Mouse (Mus musculus) naive thymus-derived CD4-positive, alpha-beta T cell, adult 2 months (primary cell): ENCODE results near the gene Plbd1.

ENCODE experiments used
- DNase-seq: peaks from one replicate; pipeline ENCODE4 v3.0.0-alpha.2; 2011; ENCODE audit warnings: low read depth

The Plbd1 gene

DNA sequence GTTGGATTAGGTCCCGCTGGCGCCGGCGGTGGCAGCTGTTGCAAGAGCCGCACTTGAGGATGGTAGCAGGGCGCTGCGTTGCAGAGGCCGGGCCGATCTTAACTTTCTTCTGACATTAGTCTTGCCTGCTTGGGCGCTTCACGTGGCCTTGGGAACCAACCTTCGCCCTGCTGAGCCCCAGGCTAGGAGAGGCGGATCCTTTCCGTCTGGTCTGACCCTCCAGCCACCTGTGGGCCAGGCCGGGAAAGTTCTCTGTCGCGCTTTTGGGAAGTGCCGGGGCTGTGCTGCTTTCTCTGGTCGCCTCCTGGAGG is at the start of gene Plbd1:
Gene Plbd1 (minus strand): TSS at position 223 of the 311 bp plus-strand sequence.
- no peak for DNase-seq

DNA sequence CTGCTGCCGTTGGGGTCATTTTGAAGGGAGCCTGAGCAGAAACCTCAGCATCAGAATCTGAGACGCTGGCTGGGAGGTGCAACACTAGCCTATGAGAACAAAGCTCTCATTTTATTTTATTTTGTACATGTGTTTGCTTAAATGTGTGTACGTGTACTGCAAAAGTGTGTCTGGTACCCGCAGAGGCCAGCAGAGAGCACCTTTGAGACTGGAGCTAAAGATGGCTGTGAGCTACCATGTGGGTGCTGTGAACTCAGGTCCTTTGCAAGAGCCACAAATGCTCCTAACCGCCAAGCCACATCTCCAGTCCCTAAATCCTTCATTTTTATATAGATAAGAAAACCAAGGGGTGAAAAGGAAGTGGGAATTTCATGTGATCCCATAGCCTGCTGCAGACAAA is 48.7 kb upstream of the Plbd1 start:
- no peak for DNase-seq

DNA sequence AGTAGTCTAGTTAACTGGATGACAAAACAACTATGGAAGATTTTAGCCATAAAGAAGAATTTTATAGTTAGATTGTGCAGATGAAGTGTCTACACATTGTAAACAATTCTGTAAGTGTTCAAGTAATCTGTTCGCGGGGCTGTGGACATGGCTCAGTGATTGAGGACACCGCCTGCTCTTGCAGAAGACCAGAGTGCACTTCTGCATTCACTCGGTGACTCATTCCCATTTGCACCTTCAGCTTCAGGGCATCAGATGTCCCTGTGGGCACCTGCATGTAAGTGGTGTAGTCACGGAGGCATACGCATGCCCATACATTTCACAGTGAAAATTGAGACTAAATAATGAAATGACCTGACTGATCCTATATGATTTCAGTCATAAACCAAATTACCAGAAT is 46.9 kb upstream of the Plbd1 start:
- no peak for DNase-seq

DNA sequence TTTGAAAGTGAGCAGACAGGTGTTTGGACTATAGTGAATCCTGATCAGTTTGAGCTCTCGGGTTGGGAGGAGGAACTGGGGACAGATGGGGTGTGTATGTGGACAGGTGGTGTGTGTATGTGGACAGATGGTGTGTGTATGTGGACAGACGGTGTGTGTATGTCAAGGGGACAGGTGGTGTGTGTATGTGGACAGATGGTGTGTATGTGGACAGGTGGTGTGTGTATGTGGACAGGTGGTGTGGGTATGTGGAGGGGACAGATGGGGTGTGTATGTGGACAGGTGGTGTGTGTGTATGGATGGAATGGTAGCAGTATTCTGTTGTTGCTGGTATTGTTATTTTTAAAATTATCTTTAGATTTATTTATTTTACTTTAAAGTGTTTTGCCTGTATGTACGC is 40.1 kb upstream of the Plbd1 start:
- no peak for DNase-seq

DNA sequence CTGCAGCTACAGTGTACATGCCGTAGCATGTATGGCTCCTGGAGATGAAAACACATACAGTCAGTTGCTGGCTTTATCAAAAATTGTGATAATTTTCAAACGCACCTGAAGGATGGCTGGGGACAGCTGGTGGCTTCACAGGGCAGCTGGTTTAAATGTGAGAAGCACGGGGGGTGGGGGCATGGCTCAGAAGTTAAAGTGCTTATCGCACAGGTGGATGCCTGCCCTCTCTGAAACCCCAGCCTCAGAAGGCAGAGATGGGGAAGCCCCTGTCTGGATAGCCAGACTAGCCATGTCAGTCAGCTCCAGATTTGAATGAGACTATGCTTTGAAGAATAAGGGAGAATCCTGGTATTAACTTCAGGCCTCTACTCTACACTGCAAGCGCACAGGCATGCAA is 39.5 kb upstream of the Plbd1 start:
- no peak for DNase-seq

DNA sequence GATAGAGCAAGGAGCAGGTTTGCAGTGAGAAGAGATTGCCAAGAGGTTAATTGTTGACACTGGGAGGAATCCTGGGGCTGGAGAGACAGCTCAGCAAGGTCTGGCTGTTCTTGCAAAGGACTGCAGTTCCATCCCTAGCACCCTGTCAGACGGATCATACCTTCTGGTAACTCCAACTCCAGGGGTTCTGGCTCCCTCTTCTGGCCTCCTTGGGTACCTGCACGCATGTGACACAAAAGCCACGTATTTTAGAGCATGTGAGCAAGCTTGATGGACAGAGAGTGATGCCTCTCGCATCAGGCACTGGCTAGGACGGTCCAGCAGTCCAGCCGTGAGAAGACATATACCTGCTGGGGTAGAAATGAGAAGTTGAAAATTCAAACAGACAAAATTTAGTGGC is 29.6 kb upstream of the Plbd1 start:
- DNase-seq = no peak

DNA sequence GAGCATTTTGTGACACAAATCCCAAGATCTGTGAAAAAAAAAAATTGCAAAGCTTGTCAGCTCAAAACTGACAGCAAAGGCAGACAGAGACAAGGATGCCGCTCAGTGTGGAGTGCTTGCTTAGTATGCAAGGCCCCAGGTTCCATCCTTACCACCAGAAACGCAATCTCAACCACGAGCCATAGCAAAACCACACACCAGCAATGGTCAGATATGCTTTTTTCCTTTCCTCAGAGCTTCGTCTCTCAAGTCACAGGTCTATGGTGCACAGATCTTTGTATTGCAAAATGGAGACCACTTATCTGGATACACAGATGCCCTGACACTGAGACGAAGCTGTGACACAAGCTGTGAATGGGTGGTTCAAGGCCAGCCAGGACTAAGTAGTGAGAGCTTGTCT is 28.8 kb upstream of the Plbd1 start:
- peak; percentile 18 for DNase-seq

DNA sequence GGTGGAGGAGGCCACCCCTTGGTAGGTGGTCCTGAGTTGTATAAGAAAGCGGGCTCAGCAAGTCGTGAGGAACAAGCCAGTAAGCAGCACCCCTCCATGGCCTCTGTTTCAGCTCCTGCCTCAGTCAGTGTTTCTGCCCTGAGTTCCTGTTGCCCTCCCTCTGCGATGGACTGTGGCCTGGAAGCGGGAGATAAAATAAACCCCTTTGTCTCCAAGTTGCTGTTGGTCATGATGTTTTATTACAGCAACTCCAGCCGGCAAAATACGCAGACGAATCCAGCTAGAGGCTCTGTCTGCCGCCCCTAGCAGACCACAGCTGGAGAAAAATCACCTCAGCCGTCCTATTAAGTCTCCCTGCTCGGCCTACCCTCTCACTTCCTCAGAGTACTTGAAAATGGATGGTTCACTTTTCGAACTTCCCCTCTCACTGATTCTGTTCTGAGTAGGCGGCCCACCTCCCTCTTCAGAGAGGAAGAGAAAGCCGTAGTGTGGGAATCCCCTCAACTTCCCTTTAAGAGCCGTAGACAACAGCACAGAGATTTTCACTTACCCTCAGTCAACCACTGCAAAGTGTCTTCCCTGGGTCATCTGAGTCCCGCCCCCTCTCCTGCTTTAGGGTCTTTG is 28.2 kb upstream of the Plbd1 start:
- DNase-seq = peak; percentile 69

DNA sequence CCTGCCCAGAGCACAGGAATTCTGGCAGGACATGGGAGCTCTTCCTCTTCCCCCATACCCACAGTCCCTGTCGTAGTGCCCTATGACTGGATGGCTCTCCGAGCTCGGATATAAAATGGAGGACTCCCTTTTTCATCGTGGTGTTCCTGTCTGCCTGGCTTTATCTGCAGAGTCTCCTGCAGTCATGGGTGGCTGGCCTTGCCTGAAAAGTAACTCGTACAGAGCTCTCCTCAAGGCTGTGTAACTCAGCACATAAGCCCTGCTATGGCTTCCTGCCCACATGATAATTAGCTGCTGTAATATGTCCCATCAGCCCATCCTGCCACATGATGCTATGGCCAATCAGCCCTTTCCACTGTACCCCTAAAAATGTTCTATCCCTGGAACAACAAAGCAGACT is 23.7 kb upstream of the Plbd1 start:
- no peak for DNase-seq

DNA sequence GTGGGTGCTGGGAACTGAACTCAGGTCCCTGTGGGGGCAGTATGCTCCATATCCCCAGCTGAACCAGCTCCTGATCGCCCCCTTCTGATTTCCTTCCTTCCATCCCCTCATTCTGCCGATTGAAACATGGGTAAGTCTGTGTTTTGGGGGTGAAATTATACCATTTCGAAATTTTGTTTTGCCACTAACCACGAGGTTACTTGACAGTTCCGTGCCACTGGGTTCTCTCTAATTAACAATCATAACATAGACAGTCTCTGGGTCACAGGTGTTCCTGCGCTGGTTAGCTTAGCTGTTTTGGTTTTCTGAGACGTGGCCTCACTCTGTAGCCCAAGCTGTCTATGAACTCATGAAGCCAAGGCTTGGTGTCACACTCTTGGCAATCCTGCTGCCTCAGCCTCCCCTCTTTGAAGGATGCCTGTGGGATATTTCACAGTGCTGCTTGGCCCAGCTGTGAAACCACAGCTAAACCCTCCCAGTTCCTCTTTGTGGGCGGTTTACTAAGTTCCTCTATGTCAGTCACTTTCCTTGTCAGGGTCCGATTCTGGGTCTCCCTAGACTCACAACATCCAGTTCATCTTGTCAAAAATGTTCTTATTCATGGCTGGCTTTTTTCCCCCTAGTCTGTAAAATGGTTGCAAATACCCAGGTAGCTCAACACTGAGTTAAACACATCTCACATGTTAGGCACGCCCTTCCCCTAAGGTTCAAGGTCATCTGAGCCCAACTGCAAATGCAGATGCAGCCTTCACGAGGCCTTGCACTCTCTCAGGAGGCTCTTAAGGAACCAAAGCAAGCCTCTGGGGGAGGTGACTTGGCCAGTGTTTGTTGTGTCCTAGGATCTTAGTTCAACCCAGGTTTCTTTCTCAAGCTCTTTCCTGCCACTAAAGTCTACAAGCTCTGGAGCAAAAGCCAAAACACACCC is 21.9 kb upstream of the Plbd1 start:
- DNase-seq = peak; percentile 36

DNA sequence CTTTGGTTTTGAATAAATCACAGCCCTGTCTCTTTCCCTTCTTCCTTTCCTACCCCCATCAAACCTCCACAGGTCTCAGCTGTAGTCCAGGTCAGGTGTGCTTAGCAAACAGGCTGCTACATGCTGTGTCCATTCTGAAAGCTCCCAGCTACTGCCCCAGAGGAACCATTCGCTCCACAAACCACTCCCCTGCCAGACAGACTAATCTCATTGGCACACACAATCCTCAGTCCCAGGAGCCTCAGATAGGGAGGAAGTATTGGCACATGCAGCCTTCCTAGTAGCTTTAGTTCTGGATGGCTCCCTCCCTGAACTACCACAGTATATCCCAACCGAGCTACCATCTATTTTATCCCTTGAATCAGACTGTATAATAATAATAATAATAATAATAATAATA is 17.7 kb upstream of the Plbd1 start:
- DNase-seq = no peak

DNA sequence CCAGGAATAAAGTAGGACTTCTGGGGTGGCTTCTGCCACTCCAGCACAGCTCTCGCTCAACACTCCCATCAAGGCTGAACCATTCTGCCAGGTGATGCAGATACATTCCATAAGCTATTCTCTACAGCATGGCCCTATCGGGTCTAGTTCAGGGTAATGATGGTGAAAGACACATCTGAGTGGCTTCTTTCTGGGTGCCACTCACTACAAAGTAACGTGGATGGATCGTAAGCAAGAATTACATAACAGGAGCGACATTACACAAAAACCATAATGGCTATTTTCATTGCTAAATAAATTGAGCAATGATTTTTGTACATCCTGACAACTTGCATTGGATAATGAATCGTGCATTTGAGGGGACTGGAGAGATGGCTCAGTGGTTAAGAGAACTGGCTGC is 13.2 kb upstream of the Plbd1 start:
- no peak for DNase-seq

DNA sequence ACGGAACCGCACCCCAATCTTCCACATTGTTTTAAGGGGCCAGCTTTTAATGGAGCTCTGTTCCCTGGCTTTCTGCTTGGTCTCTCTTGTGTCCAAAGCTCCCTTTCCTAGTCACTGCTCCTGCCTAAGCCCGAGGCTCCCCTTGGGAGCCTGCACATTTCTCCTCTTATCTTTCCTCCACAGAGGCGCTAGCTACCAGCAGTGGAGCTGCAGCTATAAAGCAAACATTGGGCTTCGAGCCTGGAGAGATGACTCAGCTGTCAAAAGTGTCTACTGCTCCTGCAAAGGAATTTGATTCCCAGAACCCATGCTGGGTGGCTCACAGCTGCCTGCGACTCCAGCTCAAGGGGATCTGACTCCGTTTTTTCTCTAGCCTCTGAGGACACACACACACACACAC is 10.7 kb upstream of the Plbd1 start:
- no peak for DNase-seq

DNA sequence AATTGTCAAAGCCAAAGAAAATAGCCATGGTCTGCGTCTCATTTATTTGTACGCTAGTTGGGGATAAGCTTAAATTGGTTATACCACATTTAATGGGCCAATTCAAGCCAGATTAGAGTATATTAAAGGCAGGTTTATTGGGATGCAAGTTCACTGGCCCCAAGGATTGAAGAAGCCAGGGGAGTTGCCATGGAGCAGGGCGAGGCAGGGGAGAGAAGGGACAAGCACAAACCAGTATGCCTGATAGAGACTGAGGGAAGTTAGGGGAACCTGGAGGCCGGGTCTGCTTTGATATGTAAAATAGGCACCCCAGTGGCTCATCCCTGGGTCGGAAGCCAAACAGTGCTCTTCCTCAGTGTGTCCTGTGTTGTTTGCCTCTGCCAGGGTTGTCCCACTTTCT is 7.5 kb upstream of the Plbd1 start:
- DNase-seq = no peak

DNA sequence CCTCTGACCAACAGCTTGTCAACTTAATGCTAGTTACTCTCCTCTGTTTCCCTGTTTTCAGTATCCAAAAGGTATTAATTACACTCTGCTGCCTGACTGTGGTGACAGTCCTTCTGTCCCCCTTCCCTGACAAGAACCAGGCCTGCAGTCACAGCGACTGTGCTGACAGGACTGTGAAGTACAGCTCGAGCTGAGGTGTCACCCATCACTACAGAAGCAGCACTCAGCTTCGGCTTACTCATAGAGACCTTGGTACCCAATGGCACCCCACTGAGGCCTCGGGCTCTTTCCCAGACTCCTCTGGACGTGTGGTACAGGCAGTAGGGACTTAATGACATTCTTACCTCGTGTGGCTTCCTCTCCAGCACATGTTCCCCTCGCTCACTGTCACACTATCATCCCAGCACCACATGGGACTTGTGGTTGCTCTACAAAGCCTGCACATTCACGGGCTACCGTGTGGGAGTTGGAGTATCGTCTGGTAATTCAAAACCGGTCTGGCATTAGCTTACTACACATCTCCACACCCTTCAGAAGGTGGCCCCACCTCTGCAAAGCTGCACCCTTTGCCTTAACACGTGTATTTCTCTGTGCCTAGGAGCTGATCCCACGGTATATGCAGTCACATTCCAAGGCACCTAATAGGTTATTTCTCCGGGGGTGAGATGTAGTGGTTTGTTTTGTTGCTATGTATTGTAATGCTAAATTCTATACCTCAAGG is 6.7 kb upstream of the Plbd1 start:
- no peak for DNase-seq

DNA sequence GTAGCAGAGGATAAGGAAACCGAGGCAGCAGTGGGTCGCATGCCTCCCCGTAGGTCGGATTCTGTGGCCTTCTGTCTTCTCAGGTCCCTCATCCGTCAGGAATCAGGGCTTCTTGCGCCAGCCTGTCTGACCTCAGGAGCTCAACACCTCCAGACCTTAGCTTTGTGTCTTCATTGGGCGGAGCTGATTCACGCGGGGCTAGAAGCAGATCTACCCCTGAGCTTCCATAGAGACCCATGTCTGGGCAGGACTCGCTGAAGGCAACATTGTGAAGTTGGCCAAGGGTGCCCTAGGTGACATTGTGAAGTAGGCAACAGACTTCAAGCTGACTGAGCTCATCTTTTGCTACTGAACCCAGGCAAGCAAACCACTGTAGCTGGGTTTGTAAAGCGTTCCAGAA is 335 bp upstream of the Plbd1 start:
- DNase-seq = no peak

DNA sequence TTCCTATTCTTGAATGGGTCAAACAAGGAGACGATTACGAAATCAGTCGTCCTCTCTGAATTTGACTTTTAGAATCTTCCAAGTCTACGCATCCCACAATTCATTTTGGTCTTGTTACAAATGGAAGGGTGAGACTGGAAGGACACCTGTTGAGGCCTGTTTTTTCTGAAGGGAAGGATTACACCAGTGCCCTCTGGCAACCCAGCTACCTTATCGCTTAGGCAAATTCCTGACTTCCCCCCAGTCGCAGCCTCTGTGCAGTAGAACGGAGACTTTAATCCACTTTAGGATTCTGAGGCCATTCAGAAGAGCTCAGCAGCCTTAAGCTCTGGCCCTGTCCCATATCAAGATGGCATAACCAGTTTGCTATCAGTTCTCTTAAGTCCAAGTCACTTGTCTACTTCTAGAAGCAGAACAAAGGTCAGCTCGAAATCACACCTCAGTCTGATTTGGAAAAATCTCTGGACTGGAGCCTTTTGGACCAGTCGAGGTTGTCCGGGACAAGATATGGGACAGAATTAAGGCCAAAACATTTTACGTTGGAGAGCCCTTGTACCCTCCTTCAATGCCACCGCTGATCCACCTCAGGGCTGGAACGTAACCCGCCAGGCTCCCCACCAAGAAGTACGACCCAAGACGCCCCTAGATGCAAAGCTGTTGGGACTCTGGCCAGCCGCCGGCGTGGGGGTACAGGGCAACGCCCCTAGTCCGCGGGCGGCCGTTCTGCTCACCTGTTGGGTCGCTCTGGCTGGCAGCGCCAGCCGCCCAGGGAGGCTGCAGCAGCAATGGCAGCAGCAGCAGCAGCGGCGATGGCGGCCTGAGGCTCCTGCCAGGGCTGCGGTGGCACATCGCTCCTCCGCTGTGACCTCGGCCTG is 660 bp downstream of the Plbd1 start:
- DNase-seq = no peak

DNA sequence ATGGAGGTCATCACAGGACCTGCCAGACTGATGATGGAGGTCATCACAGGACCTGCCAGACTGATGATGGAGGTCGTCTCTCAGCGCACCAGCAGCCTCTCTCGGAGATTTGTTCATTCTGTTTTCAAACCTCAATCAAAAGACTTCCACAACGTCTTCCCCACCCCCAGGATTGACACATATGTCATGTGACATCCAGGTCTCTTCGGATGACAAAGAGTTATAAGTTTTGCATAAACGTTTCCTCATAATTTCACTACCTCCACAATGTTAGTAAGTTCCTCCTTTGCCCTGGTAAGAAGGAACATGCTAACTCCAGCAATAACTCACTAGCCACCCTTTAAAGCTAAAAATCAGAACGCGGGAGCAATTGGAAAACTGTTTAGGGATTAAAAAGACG is 2.5 kb downstream of the Plbd1 start:
- no peak for DNase-seq

DNA sequence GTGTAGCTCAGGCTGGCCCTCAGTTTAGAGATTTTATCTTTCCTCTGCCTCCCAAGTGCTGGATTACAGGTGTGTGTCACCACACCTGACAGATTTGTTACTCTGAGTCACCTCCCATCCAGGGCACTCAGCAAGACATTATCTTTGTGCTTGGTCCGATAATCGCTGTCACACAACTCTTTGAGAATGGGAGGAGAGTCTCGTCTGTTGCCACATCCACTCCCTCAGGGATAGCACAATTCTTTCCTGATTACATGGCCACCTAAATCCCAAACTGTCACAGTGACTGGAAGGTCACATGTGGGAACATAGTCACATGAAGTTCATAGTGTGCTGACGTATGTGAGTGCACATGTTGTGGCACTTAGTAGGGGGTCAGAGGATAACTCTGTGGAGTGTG is 3.4 kb downstream of the Plbd1 start:
- DNase-seq = no peak

DNA sequence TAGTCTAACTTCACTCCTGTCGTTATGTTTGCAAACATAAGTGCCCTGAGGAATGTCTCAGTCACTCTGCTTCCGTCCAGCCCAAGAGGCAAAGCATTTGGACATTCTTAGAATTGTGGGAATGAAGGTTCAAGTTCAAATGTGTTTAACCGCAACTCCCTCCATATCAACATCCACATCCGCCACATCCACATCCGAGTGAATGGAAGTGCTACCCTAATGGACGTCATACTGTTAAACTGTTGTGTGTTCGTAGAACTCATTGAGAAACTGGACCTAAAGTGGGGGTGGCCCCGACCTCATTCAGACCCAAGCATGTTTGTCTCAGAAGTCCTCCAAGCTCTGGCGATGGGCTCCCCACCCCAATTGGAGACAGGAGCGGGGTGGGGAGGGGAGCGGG is 5.9 kb downstream of the Plbd1 start:
- no peak for DNase-seq

DNA sequence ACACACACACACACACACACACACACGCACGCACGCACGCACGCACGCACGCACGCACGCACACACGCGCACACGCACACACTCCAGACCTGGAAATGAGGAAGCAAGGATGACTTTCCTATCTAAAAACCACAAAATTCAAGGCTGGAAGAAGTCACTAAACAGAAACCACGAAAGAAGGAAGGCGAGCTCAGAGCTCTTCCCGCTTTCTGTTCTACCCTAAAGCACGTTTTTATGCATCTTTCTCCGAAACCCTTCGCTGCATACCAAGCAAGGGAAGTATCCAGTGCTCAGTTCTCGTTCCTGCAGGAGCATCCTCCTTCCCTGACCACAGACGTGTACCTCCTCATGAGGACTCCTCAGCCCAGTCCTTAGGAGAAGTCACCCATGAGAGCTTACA is 7.3 kb downstream of the Plbd1 start:
- DNase-seq = no peak

DNA sequence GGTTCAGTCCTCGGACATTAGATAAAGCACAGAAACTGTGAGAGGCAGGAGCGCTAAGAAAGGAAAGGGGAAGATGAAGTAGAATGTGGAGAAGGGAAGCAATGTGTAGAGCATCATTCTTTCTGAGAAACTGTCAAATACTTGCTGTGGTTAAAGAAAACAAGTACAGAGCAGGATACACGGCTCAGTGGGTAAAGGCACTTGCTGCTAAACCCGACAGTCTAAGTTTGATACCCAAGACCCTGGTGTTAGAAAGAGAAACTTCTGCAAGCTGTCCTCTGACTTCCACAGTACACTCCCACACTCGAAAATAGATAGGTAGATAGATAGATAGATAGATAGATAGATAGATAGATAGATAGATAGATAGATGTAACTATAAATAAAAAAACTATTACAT is 8.4 kb downstream of the Plbd1 start:
- DNase-seq = no peak
